Mouse (Mus musculus) liver, embryonic 16.5 days (tissue): ENCODE measurements around the gene Ppp1r3g. TPM values are rescaled to one million over a fixed set of nuclear protein-coding genes. Genes with fewer than 3 reads are reported as not detected.
"Not testable (repeated sequence)": the region's sequence is repeated elsewhere in the genome, so short reads cannot be mapped to it uniquely, and the experiment has no call there.

Experiments used
- ATAC-seq: fragments of 200-750 bp; cut with Nextera tagmentation; 2 replicates; pipeline ENCODE4 v1.8.0; 2017; ENCODE audit warnings: low read depth, mild to moderate bottlenecking, moderate number of reproducible peaks, moderate library complexity
- H3K27ac ChIP-seq: fragments of 300-500 bp; sonication (generic); 2 replicates; pipeline ENCODE4 v1.5.1; 2014; ENCODE audit warnings: mild to moderate bottlenecking, low read length
- H3K27me3 ChIP-seq: fragments of 300-500 bp; sonication (generic); 2 replicates; pipeline ENCODE4 v1.6.1; 2014; ENCODE audit warnings: low read depth, low read length, mixed read lengths; ENCODE audit not compliant: control insufficient read depth, insufficient read depth
- H3K36me3 ChIP-seq: fragments of 300-500 bp; sonication (generic); 2 replicates; pipeline ENCODE4 v1.6.1; 2014; ENCODE audit warnings: mild to moderate bottlenecking; ENCODE audit not compliant: control insufficient read depth, insufficient read depth
- H3K4me1 ChIP-seq: fragments of 300-500 bp; sonication (generic); 2 replicates; pipeline ENCODE4 v1.6.1; 2014; ENCODE audit warnings: low read depth, low read length, mixed read lengths; ENCODE audit not compliant: control insufficient read depth
- H3K4me2 ChIP-seq: fragments of 300-500 bp; sonication (generic); 2 replicates; pipeline ENCODE4 v1.6.1; 2014; ENCODE audit warnings: low read depth, low read length, mixed read lengths
- H3K4me3 ChIP-seq: fragments of 300-500 bp; sonication (generic); 2 replicates; pipeline ENCODE4 v1.5.1; 2014; ENCODE audit warnings: low read depth, mild to moderate bottlenecking, low read length
- H3K9ac ChIP-seq: fragments of 300-500 bp; sonication (generic); 2 replicates; pipeline ENCODE4 v1.6.1; 2014; ENCODE audit warnings: low read depth, low read length
- H3K9me3 ChIP-seq: fragments of 300-500 bp; sonication (generic); replicated peaks from 2 replicates; pipeline ENCODE4 v1.6.1; 2016; ENCODE audit warnings: low read length; ENCODE audit not compliant: control insufficient read depth
- WGBS: fragments of 180-500 bp; shearing (Covaris S2); extraction: QIAGEN DNeasy Blood & Tissue Kit; methylation state at CpG from one replicate; pipeline ENCODE4 v1.1.7; 2014; ENCODE audit not compliant: insufficient replicate concordance; 5-methylcytosine and 5-hydroxymethylcytosine counted together
- polyA plus RNA-seq: library from polyadenylated mRNA; unstranded; fragments of >200 nt; fragmentation: Nextera tagmentation; extraction: Ambion mirVana; gene quantifications from 2 replicates; pipeline ENCODE4 v1.2.1, GENCODE M21; 2015

Ppp1r3g gene
- polyA plus RNA-seq, 1 experiment from 2014 or later: 3.0 TPM

- no peak for ATAC-seq
- Histone ChIP-seq H3K27ac (no peak overlapping the region), H3K36me3 (no peaks in the 10 kb centered on the region; the same call in 1 of the 2 replicates), H3K4me2 (no peak overlapping the region), H3K9ac (no peak overlapping the region), H3K27me3 (no peaks in the 10 kb centered on the region), H3K9me3 (no peaks in the 10 kb centered on the region), H3K4me3 (no peak overlapping the region), H3K4me1 (no peaks in the 10 kb centered on the region)
- 71% methylated on average over 6 of the region's 6 CpGs for WGBS
Observed at GRCm38 (mm10) chr13:35982985-35983384, 24.3 kb downstream of the Ppp1r3g start.

GRCm38 (mm10) chr13:35989329-35989728, 30.7 kb downstream of the Ppp1r3g start:
- no peak overlapping the region for H3K27ac ChIP-seq
- WGBS: 79% methylated on average over 3 of the region's 3 CpGs
- ATAC-seq: no peak
- H3K4me3 ChIP-seq: no peak overlapping the region
- no peaks in the 10 kb centered on the region for H3K36me3 ChIP-seq
- H3K4me1 ChIP-seq: no peaks in the 10 kb centered on the region; the same call in 1 of the 2 replicates
- no peaks in the 10 kb centered on the region for H3K9me3 ChIP-seq
- no peak overlapping the region for H3K9ac ChIP-seq
- no peaks in the 10 kb centered on the region for H3K27me3 ChIP-seq
- no peak overlapping the region for H3K4me2 ChIP-seq

GRCm38 (mm10) chr13:35991185-35991584, 32.5 kb downstream of the Ppp1r3g start:
- H3K27ac ChIP-seq, ATAC-seq, H3K36me3 ChIP-seq, H3K9ac ChIP-seq, H3K4me2 ChIP-seq, H3K4me3 ChIP-seq, H3K4me1 ChIP-seq, H3K9me3 ChIP-seq, H3K27me3 ChIP-seq: not testable (repeated sequence)
- WGBS: 91% methylated on average over 18 of the region's 21 CpGs

- peaks cover 4% of the 10 kb centered on the region for H3K4me1 ChIP-seq
- H3K9ac ChIP-seq: no peak overlapping the region
- H3K27me3 ChIP-seq: no peaks in the 10 kb centered on the region
- no peak overlapping the region for H3K4me3 ChIP-seq
- no peaks in the 10 kb centered on the region for H3K9me3 ChIP-seq
- H3K27ac ChIP-seq: no peak overlapping the region
- WGBS: 69% methylated on average over 8 of the region's 8 CpGs
- H3K4me2 ChIP-seq: no peak overlapping the region
- ATAC-seq: peak; percentile 88
- H3K36me3 ChIP-seq: no peaks in the 10 kb centered on the region
Observed at GRCm38 (mm10) chr13:35994067-35994466, 35.4 kb downstream of the Ppp1r3g start.

DNA sequence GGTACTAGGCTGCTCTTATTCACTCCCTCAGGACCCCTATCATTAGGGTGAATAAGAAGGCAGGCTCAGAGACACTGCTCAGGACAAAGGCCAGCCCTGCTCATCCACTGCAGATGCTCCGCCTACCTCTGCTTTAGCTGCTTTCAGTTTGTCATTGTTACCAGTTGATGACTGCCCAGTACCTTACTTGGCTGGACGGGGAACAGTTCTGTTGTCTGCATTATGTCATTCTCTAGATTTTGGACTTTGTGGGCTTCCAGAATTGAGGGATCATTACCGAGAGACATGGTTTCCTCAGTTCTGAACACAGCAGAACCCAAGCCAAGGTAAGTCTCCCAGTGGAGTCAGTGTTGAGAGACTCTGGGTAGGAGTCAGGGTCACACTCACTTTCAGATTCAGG, 36.6 kb downstream of the Ppp1r3g start:
- no peak overlapping the region for H3K27ac ChIP-seq
- H3K4me1 ChIP-seq: peaks cover 4% of the 10 kb centered on the region
- H3K9me3 ChIP-seq: no peaks in the 10 kb centered on the region
- no peak for ATAC-seq
- H3K9ac ChIP-seq: no peak overlapping the region
- no peak overlapping the region for H3K4me3 ChIP-seq
- no peak overlapping the region for H3K4me2 ChIP-seq
- no peaks in the 10 kb centered on the region for H3K27me3 ChIP-seq
- H3K36me3 ChIP-seq: no peaks in the 10 kb centered on the region
- 70% methylated on average over 3 of the region's 3 CpGs for WGBS

DNA sequence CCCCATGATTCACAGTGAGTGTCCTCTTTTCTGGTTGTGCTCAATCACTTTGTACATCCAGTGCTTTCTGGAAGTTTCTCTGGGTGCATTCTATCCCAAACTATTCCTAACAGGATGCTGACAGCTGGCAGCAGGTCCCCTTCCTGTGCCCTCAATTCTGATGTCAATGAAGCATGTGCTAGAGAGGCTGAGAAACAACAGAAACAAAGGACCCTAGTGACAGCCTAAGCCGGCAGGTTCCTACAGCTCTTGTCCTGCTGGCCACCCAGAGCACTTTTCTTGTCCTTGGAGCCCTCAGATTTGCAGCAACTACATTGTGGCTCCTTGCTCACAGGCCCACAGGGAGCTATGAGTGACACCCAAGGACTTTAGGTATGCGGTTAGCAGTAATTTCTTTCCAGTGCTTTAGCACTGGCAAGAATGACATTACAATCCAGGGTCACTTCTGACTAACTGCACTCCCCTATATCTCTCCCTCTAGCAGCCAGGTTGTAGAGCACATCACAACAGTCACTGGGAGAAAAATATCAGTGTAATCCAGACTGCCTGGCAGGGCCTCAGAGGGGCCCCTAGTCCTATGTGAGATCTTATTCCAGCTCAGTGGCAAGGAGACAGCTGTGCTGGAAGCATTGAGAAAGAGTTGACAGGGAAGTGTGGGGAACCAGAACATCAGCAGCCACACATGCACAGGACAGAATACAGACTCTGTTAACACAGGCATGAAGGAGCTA, 37.2 kb downstream of the Ppp1r3g start:
- no peak overlapping the region for H3K4me3 ChIP-seq
- no peaks in the 10 kb centered on the region for H3K36me3 ChIP-seq
- 66% methylated on average over 2 of the region's 2 CpGs for WGBS
- H3K4me2 ChIP-seq: no peak overlapping the region
- ATAC-seq: no peak
- H3K27ac ChIP-seq: no peak overlapping the region
- H3K9me3 ChIP-seq: no peaks in the 10 kb centered on the region
- H3K4me1 ChIP-seq: peaks cover 4% of the 10 kb centered on the region
- H3K9ac ChIP-seq: no peak overlapping the region
- H3K27me3 ChIP-seq: no peaks in the 10 kb centered on the region

GRCm38 (mm10) chr13:35997606-35998005, 39.0 kb downstream of the Ppp1r3g start:
- WGBS: 70% methylated on average over 4 of the region's 4 CpGs
- ATAC-seq: no peak
- peaks cover 4% of the 10 kb centered on the region for H3K4me1 ChIP-seq
- H3K9ac ChIP-seq: no peak overlapping the region
- no peaks in the 10 kb centered on the region for H3K9me3 ChIP-seq
- no peaks in the 10 kb centered on the region for H3K27me3 ChIP-seq
- H3K27ac ChIP-seq: no peak overlapping the region
- no peak overlapping the region for H3K4me2 ChIP-seq
- H3K4me3 ChIP-seq: no peak overlapping the region
- H3K36me3 ChIP-seq: no peaks in the 10 kb centered on the region

- no peaks in the 10 kb centered on the region for H3K36me3 ChIP-seq
- H3K9ac ChIP-seq: no peak overlapping the region
- ATAC-seq: no peak
- peaks cover 4% of the 10 kb centered on the region for H3K4me1 ChIP-seq
- no peaks in the 10 kb centered on the region for H3K9me3 ChIP-seq
- no peak overlapping the region for H3K27ac ChIP-seq
- no peak overlapping the region for H3K4me2 ChIP-seq
- no peak overlapping the region for H3K4me3 ChIP-seq
- no peaks in the 10 kb centered on the region for H3K27me3 ChIP-seq
- WGBS: 29% methylated on average over 1 of the region's 1 CpGs
Observed at GRCm38 (mm10) chr13:36000798-36001197, 42.2 kb downstream of the Ppp1r3g start.

DNA sequence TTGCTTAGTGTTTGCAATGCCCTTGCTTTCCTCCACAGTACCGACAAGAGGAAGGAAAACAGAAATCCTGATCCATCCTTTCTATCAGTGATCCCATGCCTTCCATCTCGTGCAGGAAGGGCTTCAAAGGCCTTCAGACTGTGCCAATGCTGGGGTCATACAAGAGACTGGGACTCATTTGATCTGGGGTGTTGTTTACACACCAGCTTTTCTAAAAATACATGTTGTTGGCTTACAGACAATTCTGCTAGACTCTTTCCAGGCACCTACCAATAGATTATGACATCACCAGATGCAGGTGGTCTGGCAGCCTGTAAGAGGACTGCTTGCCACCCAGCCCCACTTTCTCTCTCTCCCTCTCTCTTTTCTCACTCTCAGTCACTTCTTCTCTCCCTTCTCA, 51.3 kb downstream of the Ppp1r3g start:
- H3K27me3 ChIP-seq: no peaks in the 10 kb centered on the region
- H3K27ac ChIP-seq: no peak overlapping the region
- no peaks in the 10 kb centered on the region for H3K9me3 ChIP-seq
- H3K36me3 ChIP-seq: no peaks in the 10 kb centered on the region
- ATAC-seq: no peak
- WGBS: 44% methylated on average over 2 of the region's 2 CpGs
- no peak overlapping the region for H3K4me2 ChIP-seq
- no peaks in the 10 kb centered on the region for H3K4me1 ChIP-seq
- no peak overlapping the region for H3K9ac ChIP-seq
- H3K4me3 ChIP-seq: no peak overlapping the region
